Mouse (Mus musculus) CD4-positive naive resting alpha-beta T cell, adult 57 days (primary cell): ENCODE data around the gene Elmo3. TPM values are rescaled to one million over a fixed set of nuclear protein-coding genes. Genes with fewer than 3 reads are reported as not detected.

Experiments
- total RNA-seq: library from RNA; stranded (reverse); gene quantifications from one replicate; pipeline ENCODE4 v1.2.4, GENCODE M21; 2023

Gene Elmo3
- total RNA-seq: 3.6 TPM

DNA sequence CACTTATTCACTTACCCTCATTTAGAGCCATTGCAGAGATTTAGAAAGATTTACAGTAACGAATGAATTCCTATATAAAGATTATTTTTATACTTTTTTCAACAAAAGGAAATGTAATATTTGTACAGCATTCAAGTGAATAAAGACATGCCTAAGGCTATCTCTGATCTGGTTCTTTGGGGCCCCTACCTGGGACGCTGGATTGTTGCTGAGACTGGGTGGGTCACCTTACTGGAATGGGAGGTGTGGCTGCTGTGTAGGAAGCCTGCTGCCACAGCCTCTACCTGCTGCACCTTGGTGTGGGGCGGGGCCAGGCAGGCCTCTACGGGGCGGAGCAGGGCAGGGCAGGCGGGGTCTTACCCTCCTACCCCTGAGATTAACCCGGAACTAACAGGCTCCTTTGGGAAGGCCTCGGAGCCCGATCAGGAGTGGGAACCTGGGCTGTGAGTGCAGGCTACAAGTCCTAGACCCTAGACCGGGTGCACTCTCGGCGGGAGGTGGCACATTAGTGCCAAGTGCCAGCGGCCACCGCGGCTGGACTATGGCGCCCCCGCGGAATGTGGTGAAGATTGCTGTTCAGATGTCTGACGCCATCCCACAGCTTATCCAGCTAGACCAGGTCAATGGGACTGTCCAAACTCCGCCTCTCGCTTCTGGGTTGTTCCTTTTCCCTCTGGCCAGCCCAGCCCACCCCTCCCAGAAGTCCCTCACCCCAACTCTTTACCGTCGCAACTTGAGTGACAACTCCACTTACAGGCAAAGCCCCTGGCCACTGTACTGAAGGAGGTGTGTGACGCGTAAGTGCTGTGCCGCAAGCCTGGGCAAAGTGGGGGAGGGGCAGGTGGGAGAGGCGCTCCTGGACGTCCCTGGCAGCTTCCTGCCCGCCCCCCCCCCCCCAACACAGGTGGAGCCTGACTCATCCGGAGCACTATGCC, at the start of gene Elmo3:
Gene Elmo3, plus strand, starts transcription at position 391 of the 935 bp plus-strand sequence.

DNA sequence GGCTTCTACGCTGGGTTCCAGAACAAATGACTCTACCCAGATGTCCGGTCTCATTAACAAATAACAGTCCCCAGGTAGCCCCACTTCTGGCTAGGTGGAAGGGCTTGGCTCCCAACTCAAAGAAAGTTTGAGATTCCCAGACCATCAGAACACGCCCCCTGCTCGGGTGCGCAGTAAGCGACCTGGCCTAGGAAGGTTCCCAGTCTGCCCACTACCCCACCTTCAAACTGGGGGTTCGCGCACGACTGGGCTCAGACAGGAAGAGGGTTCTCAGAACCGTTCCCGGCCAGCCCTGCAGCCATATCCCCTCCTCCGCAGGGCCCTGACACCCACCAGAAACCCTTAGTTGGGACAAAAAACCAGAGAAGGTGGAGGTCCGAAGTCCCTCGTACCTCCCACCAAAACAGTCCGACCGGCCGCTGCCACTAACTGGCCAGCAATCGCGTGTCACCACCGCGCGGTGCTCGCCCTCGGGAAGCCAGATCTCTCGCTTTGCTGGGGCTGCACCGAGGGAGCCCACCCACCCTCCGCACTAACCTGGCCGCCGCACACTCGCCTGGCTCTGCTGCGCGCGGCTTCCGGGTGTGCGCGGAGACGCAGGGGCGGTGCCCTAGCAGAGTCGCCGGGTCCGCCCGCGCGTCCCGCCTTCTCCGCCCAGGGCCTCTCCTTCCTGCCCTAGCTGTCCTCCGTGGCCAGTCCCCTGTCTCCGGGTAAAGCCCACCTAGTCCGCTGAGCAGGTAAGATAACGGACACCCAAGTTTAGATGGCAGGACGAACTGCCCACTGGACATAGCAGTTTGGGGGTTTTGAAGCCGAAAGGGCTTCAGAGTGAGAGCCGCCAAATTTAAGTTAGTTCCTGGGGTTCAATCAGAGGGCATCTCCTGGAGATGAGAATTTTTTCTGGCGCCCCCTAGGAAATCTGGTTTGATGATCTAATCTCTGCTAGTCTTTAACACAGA, 41.1 kb upstream of the Elmo3 start, which contains the start of the genes Tradd and Fbxl8:
Gene Tradd, minus strand, starts transcription at position 586 of the 959 bp plus-strand sequence.
Gene Fbxl8, plus strand, starts transcription at position 625 of the 959 bp plus-strand sequence.

DNA sequence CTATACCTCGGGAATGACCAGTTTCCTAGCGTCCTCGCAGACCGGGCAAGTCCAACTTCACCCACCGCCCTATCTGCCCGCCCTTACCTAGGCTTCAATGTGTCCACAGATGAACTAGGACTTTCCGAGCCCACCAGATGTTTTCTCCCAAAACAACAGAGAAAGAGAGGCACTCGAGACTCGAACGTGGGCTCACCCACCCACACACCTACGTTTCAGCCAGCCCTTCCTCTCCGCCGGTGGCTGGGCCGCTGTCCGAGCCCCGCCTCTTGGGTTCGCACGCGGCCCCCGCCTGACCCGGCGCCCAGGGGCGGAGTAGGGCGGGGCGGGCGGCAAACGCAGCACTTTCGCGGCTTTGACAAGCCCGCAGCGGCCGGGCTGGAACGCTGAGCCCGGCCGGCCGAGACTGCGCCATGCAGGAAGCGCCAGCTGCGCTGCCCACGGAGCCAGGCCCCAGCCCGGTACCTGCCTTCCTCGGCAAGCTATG, 35.9 kb upstream of the Elmo3 start, which contains the start of gene Hsf4:
Gene Hsf4, plus strand, starts transcription at position 341 of the 487 bp plus-strand sequence.

DNA sequence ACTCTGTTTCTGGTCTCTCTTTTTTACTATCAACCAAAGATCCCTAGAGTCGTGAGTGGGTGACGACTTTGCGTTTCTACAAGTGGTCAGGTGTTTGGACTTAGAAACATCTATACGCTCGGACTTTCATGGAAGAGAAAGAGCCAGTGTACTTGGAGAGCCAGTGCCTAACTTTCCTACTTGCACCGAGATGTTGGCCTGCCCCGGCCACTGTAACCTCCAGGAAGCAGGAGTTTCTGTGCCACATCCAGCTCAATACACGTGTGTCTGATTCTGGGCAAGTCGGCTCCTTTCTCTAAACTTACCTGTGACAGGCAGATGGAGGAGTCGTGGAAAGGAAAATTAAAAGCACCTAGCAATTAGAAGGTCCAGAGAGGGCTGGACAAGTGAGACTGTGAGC, 29.6 kb upstream of the Elmo3 start, which contains the start of gene Nol3:
Gene Nol3, plus strand, starts transcription at position 301 of the 400 bp plus-strand sequence.

GRCm38 (mm10) chr8:105289805-105290460, 15.5 kb upstream of the Elmo3 start, which contains the start of gene 4931428F04Rik:
TSS of gene 4931428F04Rik (minus strand) at chr8:105289864.

GRCm38 (mm10) chr8:105295895-105296573, 9.4 kb upstream of the Elmo3 start, which contains the start of gene Exoc3l:
TSS of gene Exoc3l (minus strand) at chr8:105296101.

GRCm38 (mm10) chr8:105297511-105298192, 7.7 kb upstream of the Elmo3 start, which contains the start of gene E2f4:
TSS of gene E2f4 (plus strand) at chr8:105297663.

DNA sequence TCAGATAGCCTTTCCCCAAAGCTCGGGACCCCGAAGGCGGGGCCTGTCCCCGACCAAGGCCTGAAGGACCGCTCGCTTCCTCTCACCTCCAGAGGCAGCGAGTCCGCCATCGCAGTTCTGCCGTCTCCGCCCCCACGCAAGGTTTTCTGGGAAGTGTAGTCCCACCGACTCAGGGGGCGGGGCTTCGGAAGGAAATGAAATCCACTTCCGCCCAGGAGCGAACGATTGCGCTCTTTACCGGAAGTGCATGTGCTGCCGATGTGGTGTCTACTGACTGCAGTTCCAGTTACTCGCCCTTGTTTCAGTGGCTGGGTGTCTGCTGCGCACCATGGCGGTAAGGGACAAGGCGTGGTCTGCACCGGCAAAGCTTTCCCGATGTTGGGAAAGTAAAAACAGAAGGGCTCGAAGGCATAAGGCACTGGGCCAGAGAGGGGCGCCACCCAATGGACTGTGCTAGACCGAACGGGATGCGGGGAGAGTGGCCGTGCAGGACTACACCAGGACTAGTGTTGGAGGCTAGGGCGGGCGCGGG, 20.8 kb downstream of the Elmo3 start, which contains the start of the genes Lrrc29 and Tmem208:
Gene Lrrc29, minus strand, starts transcription at position 138 of the 532 bp plus-strand sequence.
Gene Tmem208, plus strand, starts transcription at position 214 of the 532 bp plus-strand sequence.

DNA sequence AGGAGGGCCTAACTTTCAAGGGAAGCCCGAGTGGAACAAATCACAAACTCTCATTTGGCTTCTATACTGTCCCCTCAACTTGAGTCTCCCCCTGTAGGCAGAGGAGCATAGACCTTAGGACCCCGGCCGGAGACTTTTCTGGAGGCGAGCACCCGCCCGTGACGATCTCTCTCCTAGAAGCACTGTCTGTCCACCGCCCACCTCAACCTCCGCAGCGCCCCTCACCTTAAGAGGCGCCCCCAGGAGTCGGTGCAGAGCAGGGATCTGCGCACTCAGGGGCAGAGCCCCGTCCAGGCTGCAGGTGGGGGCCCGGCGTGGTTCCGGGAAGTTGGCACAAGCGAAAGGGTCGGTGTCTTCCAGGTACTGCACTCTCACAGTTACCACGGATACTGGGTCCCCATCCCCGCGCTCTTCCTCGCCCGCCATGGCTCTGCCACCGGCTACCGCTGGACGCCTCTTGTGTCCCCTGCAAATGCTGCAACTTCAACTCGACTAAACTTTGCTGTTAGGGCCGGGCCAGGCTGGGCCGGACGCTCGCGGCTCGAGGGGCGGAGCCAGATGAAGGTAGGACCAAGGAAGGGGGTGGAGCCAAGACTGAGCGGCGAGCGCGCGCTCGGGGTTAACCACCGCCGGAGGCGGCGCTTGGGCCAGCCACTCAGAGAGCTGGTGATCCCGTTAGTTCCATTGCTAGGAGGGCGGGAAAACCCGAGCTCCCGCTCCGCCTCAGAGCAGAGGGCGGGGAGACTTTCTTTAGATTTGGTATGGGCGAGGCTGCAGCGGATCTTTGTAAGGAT, 42.2 kb downstream of the Elmo3 start, which contains the start of gene Fhod1:
Gene Fhod1, minus strand, starts transcription at position 526 of the 794 bp plus-strand sequence.

GRCm38 (mm10) chr8:105348450-105349095, 43.2 kb downstream of the Elmo3 start, which contains the start of gene Slc9a5:
TSS of gene Slc9a5 (plus strand) at chr8:105348843.

Other genes with a start within 250 kb of the Elmo3 start
- gene Ces3b, start 221.8 kb upstream of the Elmo3 start, total RNA-seq: not detected
- gene Ces4a, start 173.8 kb upstream of the Elmo3 start, total RNA-seq: not detected
- gene Cbfb, start 134.9 kb upstream of the Elmo3 start, total RNA-seq: 99.9 TPM
- gene D230025D16Rik, start 80.5 kb upstream of the Elmo3 start, total RNA-seq: 25.0 TPM
- 2.3 TPM for gene B3gnt9, start 50.4 kb upstream of the Elmo3 start, total RNA-seq
- gene Tradd, start 41.0 kb upstream of the Elmo3 start, total RNA-seq: 25.6 TPM
- gene Fbxl8, start 41.0 kb upstream of the Elmo3 start, total RNA-seq: 11.0 TPM
- gene Hsf4, start 35.8 kb upstream of the Elmo3 start, total RNA-seq: 1.0 TPM
- not detected for gene Nol3, start 29.5 kb upstream of the Elmo3 start, total RNA-seq
- 4.5 TPM for gene 4931428F04Rik, start 15.7 kb upstream of the Elmo3 start, total RNA-seq
- 1.7 TPM for gene Exoc3l, start 9.5 kb upstream of the Elmo3 start, total RNA-seq
- 85.2 TPM for gene E2f4, start 7.9 kb upstream of the Elmo3 start, total RNA-seq
- gene Lrrc29, start 20.7 kb downstream of the Elmo3 start, total RNA-seq: 7.3 TPM
- gene Tmem208, start 20.8 kb downstream of the Elmo3 start, total RNA-seq: 33.2 TPM
- gene Fhod1, start 42.4 kb downstream of the Elmo3 start, total RNA-seq: 27.3 TPM
- gene Slc9a5, start 43.2 kb downstream of the Elmo3 start, total RNA-seq: 0.44 TPM
- gene Plekhg4, start 67.7 kb downstream of the Elmo3 start, total RNA-seq: not detected
- gene Kctd19, start 107.9 kb downstream of the Elmo3 start, total RNA-seq: not detected
- gene Lrrc36, start 108.0 kb downstream of the Elmo3 start, total RNA-seq: not detected
- 1.8 TPM for gene Tppp3, start 165.9 kb downstream of the Elmo3 start, total RNA-seq
- 4.1 TPM for gene Zdhhc1, start 191.3 kb downstream of the Elmo3 start, total RNA-seq
- gene Hsd11b2, start 213.2 kb downstream of the Elmo3 start, total RNA-seq: not detected